Mouse (Mus musculus) gastrocnemius, adult 18-20 months (tissue): ENCODE results near the gene Gm281. TPM values are rescaled to one million over a fixed set of nuclear protein-coding genes. Genes with fewer than 3 reads are reported as not detected.
"Not testable (repeated sequence)": the region's sequence is repeated elsewhere in the genome, so short reads cannot be mapped to it uniquely, and the experiment has no call there.

ENCODE experiments used
- DNase-seq: peaks from one replicate; pipeline ENCODE4 v3.0.0; 2021; ENCODE audit warnings: low spot score
- long read RNA-seq, 2 experiments: library from polyadenylated mRNA; stranded (forward); transcript quantifications; one replicate each; pipeline ENCODE4 v2.0.0; 2021
- total RNA-seq, 2 experiments: library from RNA; stranded (reverse); gene quantifications; 2 replicates each; pipeline ENCODE4 v1.2.3; 2021

Gm281 gene
- not detected for total RNA-seq
- long read RNA-seq, experiment 1 = 0 reads
- long read RNA-seq, experiment 2 = 0 reads

DNA sequence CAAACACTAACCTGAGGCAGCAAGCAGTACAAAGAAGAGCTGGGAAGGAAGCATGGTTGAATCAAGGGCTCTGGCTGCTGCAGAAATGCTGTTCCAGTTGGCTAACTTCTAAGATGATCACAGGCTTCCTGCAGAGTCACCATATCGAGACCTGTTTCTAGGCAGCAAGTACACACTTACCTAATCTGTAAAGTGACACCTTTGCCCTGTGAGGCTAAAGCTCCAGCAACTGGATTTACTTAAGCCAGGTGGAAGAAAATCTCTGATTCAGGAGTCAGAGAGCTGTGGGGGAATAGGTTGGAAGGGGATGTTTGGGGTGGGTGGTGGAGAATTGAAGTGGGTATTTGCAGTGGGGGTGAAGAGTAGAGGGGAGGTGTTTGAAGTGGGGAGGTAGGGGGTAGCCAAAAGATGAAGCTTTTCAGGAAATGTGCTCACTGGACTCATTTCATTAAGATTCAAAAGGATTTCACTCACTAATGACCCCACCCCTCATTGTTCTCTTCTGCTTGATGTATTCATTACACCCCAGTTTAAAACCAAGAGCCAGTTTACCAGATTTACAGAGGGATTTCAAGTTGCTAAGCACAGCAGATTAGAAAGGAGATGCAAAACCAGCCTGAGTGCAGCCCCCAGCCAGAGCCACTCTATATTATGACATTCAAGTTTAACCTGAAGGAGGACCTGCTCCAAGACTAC lies at the start of gene Gm281:
Gene Gm281 (minus strand): TSS at position 92 of the 696 bp plus-strand sequence.
- no peak for DNase-seq

DNA sequence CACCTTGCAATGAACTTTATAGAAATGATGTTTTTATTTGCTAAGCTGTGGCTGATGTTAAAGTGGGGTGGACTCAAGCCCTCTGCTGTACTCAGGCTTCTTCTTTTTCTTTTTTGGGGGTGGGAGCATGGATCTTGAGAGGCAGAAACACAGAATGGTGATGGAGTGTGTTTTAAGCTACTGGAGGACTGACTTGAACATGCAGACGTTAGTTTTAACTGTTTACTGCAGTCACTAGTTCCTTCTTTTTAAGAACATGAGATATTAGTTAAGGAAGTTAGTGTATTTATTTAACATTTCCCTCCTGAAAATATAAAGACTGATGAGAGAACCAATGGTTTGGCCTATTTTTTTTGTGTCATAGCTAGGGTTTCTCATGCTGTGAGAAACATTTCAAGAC lies 49.2 kb upstream of the Gm281 start:
- no peak for DNase-seq

DNA sequence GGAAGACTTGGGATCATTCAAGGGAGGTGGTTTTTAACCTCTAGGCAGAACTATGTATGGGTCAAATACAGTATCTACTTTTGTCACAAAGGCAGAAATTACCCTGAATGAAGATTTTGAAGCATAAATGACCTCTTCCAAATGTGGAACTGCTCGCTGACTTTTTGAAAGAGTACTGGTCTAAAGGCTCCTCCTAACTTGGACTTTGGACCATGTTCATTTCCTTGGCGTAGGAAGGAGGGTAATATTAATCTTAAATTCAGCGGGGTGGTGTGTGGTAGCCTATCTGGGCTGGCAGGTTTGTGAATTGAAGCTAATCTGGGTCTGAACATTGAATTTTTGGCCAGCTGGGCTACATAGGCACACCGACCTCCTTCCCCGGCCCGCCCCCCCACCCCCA lies 48.2 kb upstream of the Gm281 start:
- DNase-seq = no peak

DNA sequence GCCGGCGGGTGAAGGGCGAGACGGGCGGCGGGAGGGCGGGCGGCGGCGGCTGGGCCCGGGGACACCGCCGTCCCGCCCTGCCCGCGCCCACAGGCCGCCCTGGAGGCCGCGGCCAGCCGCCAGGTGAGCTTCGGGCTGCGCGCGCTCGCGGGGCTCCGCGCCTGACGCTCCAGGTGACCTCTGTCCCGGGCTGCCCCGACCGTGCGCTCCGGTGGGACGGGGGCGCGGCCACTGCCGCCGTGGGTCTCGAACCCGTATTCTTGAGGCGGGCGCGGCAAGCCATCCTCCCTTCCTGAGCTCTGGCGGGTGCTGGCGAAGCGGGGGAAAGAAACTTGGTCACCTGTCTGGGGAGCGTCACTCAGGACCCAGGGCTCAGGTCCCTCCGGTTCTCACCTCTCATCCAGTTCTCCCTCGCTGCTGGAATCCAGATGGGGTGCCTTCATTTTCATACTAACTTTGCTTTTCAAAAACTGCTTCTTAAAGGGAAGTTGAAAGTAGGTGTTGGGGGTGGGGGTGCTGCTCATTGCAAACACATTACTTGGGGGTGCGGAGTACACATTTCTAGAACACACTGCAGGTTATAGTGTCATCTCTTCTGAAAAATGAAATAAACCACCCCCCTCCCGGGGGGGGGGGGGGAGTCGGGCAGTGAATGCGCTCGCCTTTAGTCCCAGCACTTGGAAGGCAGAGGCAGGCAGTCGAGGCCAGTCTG lies 47.3 kb upstream of the Gm281 start, which contains the start of the genes Atxn7 and Thoc7:
Gene Atxn7 (plus strand): TSS at position 40 of the 712 bp plus-strand sequence.
Gene Thoc7 (minus strand): TSS at position 452 of the 712 bp plus-strand sequence.
- peak; percentile 32 for DNase-seq

DNA sequence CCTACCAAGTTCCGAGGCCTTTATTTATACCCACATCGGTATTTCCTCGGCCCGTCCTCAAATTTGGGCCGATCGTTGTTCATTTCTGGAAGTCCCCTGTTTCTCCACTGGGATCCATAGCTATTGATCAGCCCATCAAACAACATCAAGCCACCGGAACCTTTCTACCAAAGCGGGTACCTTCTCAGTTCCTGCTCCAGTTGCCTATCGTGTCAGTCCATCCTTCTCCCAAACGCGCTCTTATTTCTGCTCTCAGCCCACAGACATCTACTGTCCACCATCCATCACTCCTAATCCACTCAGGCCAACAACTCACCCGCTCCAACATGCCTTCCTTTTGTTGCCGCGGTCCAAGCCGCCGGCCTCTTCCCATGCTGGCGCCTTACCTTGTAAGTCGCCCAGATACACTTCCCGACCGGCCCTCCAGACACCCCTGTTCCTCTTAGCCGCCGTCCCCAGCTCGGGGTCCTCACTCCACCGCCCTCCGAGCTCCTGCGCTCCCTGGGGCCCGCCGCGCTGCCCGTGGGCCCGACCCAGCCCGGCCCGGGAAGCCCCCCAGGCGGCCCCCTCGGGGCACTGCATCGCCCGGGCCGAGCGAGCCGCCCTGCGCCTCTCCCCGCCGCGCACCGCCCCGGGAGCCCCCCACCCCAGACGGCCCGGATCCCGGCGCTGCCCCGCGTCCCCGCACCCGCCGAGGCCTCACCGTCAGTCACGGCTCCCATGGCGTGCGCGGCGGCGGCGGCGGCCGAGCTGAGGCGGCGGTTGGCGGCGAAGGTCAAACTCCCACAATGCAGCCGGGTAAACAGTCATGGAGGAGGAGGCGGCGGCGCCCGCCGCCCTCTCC lies 46.4 kb upstream of the Gm281 start:
- DNase-seq = peak; percentile 66

DNA sequence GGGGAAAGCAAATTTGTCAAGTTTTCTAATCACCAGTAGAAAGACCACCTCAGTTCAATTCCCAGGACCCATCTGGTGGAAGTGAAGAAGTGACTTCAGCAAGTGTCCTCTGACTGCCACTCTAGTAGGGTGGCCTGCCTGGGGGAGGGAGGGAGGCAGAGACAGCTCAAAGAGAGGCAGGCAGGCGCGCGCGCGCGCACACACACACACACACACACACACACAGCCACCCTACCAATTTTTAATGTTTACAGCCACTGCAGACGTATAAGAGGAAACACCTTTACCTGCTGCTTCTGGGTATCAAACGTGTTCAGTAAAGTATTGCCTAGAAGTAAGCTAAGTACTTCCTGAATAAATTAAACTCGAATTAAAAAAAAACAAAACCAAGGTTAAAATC lies 45.8 kb upstream of the Gm281 start:
- no peak for DNase-seq

DNA sequence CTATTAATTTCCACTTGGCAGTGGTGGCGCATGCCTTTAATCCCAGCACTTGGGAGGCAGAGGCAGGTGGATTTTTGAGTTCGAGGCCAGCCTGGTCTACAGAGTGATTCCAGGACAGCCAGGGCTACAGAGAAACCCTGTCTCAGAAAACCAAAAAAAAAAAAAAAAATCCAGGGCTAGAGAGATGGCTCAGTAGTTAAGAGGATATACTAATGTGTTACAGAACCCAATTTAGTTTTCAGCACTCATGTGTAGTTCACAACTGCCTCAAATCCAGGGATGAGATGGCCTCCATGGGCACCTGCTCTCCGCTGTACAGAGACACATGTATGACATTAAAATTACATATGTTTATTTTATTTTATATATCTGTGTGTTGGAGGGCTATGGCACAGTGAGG lies 37.9 kb upstream of the Gm281 start:
- DNase-seq = not testable (repeated sequence)

DNA sequence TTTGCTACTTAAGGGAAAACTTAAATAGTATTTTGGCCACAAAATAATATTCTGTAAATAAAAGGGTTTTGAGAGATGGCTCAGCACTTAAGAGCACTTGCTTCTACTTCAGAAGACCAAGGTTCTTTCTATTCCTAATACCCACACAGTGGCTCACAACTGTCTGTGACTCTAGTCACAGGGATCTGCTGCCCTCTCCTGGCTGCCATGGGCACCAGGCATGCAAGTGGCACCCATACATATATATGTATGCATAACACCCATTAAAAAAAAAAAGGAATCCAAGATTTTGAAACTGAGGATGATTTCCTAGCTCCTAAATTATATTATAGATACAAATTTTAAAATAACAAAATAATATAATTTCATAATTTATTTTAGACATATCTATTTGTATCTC lies 36.1 kb upstream of the Gm281 start:
- DNase-seq = no peak

DNA sequence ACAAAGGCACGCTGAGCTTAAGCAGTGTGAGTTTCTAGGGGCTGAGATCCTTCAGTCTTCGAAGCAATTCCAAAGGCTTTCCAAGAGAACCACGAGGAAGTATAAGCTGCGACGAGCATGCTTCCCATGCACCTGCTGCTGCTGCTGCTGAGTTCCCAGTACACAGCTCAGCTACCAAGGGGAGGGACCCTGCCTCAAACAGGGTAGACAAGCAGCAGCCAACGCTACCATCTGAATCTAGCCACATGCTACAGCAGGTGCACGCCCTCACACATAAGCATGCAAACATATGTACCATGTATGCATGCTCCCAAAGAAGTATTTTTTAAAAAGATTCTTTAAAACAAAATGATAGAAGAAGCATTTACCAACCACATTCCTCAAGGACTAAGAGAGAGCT lies 34.1 kb upstream of the Gm281 start:
- no peak for DNase-seq

DNA sequence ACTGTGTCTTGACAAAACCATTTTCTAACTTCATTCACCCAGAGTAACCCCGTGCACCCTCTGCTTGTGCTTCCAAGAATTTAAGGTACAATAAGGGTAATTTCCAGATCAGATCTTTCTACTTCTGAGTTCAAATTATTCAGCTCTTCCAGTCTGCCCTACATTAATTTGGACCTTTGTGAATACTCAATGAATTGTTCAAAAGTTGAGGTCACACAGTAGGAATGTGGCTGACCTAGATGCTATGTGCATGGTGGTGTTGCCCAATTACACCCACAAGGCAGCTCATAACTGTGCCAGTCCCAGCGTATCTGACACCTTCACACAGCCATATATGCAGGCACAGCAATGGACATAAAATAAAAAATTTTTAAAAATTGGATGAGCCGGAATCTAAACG lies 30.4 kb upstream of the Gm281 start:
- no peak for DNase-seq

DNA sequence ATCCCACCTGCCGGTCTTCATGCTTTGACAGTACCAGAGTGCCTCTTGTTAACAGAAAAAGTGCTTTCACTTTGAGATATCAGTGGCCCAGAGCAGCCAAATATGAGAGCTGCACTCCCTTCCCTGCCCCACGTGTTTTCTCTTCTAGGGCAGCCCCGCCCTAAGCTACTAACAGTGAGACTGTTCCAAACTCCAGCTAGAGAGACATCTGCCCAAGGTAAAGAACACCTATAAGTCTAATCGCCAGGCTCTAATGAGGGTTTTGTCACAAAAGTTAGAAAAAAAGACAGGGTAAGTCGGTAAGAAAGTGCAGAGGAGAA lies 19.7 kb upstream of the Gm281 start:
- no peak for DNase-seq

DNA sequence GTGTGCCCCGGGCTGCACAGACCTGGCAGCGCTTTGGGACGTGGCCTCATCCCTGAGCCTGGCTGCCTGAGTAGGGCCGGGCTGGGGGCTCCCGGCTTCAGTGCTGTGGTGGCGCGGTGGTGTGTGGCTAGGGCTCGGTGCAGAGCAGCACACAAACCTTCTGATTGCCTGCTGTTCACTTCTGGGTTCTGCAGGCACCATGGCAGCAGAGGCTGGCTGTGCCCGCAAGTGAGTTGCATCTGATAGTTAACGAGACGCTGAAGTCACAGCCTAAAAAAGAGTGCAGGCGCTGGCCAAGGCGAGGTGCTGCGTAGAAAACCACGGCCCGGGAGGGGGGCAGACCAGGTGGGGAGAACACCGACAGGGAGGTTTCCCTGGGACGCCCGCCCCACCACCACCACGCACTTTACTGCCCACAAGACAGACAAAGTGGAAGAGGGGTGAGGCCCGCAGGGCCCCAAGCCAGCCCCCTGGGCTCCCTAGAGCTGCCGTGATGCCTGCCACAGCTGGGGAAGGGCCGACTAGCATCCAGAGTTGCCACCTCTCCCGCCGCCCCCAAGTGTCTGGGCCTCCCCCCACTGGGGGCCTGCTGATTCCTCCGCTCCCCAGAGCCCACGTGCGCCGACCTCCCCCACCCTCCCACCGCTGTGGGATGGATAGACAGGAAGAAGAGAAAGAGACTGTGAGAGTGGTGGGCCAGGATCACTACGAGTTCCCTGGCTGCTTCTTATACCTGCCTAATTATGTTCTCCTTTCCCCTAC lies 19.2 kb upstream of the Gm281 start:
- DNase-seq = peak; percentile 3

DNA sequence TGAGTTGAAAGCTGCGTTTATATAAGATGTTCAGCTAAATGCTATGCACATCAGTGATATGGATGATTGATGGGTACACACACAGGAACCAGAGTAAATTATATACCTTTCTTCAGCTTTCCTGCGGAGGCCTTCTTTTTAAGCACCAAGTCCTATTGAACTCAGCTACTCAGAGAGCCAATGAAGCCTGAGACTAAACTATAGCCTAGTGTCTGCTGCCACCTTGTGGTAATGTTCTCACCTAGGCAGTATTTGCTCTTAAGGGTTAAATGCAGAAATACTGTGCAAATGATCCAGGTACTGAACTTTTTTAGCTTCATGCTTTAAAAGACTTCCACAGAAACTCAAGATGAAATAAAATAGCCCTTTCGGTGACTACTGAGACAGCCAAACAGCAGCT lies 3.4 kb upstream of the Gm281 start:
- peak; percentile 44 for DNase-seq

DNA sequence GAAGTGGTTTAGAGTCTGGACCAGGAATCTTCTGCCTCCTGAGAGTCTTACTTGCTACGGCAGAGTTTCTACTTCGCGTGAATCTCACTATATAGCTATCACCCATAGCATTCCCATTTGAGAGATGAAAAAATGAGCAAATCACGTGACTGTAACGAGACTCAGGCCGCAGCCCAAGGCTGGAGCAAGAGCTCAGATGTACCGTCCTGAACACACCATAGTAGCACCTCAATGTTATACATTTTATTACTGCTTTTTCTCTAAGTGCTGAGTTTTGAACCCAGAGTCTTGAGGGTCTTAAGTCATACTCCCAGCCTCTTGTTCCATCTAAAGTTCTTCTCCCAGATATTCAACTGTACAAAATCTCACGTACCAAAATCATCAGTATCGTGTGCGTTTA lies 2.9 kb upstream of the Gm281 start:
- no peak for DNase-seq

DNA sequence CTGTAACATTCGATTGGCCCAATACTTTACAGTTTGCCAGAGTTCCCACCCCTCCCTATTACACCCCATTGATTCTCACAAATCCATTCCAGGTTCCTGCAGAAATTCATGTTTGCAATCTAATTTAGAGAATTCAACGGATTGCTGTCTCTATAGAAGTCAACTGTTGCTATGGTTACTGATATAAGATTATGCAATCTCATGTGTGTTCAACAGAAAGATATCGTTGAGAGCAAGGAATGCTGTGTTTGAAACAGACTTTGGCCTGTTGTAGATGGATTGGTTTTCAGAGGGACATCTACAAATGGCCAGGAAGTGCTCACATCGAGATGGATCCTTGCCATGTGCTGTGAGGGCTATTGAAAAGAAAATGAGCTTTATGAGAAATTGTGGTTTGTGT lies 929 bp upstream of the Gm281 start:
- DNase-seq = no peak

DNA sequence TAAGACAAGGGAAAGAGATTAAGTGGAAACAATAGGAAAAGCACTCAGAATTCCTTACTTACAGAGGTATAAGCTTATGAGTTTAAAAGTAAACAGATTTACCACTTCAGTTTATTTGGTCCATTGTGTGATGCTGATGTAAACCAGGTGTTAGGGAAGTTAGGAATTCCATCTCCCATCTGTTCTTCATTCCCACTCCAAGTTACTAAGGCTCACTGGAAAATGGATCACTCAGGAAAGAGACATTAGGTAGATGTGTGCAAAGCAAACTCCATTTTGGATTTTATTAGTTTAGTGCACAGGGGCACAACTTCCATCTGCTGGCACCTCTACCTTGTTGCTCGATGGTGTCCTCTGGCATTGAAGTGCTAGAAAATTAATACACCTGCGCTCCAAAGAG lies 4.1 kb downstream of the Gm281 start:
- no peak for DNase-seq

DNA sequence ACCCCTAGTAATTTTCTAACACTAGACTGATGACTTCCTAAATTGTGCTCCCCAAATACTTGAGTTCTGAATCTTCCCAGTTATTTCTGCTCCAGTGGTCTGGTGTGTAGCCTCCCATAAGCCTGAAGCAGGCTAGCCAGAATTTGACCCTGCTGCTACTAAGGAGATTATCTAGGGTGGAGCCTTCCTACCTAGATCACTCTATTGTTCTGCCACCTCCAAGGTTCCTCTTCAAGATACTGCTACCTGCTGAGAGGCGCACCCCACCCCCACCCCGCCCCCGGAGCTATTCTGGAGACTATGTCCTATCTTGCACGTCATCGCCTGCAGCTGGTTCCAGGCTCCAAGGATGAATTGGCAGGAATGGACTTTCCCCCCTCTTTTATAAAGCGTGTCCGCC lies 7.1 kb downstream of the Gm281 start:
- no peak for DNase-seq

DNA sequence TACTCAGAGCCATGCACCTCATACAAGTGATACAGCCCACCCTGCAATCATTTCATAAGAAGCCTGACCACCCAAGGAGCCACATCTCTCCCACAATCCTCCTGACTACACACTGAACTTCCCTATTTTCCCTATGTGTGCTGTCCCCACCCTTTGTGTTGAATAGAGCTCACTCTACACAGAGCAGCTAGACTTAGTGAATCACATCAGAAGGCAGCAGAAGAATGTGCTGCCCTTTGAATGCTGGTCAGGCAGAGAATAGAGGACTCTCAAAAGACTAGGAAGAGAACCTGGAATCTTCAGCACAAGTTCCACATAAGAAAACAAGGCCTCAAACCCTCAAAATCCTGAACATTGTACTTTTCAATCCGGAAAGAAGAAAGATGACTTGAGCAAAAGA lies 7.8 kb downstream of the Gm281 start:
- no peak for DNase-seq

DNA sequence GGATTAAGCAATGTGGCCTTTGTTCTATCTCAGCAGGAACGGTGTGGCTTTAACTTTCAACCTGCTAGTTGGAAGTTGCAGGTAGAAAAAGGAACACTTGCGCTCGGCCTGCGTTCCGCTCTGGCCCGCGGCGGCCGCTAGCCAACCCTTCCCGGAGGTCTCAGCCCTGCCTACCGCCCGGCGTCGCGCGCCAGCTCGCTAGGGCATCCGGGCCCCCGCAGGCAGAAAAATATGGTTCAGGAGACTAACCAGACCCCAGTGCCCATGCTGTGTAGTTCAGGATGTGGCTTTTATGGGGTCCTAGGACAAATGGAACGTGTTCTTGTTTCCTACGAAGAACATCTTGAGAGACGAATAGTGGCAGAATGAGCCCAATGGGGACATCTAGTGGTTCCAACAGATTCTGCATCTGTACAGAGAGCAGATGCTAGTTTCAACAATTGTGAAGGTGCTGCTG lies 12.6 kb downstream of the Gm281 start:
- DNase-seq = peak; percentile 42

DNA sequence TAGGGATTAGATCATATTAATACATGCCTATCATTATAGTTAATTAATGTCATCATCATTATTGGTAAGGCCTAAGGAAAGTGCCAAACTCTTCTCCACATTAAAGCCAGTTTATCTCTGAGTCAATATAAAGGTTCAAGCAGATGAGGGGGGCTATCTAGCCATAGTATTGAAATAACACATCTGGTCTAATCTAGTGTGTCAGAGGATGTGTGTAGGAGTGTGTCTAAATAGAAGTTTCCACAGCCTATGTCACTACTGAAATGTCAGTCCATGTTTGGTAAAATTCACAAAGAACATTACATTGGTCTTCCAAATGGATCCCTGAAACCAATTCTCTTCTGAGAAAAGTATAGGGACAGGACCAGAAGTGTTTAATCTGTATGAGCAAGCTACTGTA lies 19.1 kb downstream of the Gm281 start:
- no peak for DNase-seq

DNA sequence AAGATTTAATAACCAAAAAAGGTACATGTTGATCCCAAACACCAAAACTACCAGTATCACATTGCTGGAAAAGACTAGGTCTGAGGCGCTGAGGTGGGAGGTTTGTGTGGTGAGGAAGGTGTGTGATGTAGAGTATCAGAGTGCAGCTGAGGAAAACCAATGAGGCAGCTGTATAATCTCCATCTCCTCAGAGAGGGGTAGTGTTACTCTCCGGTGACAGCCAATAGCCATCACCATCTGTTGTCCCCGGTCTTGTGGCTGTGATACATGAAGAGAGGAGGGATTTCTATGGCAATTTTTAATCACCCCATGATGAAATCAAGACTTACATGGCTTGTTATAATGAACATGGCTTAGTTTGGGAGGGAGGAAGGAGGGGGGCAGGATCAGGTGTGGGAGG lies 20.5 kb downstream of the Gm281 start:
- DNase-seq = no peak

DNA sequence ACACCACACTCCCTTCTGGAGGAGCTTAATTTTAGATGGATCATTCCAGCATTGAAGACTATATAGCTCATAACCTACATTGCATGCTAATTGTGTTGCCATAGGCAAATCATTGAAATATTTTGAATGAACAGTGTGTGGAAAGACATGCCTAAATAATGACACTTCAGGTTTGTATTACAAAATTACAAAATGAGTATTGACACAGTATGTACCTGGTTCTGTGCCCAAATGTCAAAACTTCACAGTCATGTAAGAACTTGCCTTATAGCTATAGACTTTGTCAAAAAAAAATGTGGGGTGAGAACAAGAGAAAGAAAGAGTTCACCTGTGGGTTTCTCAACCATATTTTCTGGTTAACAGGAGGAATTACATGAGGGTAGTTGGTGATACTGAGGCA lies 52.9 kb downstream of the Gm281 start:
- DNase-seq = no peak
